Mouse (Mus musculus) left cerebral cortex, postnatal 25 days (tissue): Measurements from ENCODE around the gene Rnf115. TPM values are rescaled to one million over a fixed set of nuclear protein-coding genes. Genes with fewer than 3 reads are reported as not detected.
"Not testable (repeated sequence)": the region's sequence is repeated elsewhere in the genome, so short reads cannot be mapped to it uniquely, and the experiment has no call there.

ENCODE experiments used
- DNase-seq, 2 experiments: peaks; one replicate each; pipeline ENCODE4 v3.0.0; 2022; ENCODE audit warnings: low spot score in 2 of 2, mixed read lengths in 1 of 2
- intact Hi-C: fragments of 180-260 bp; cut with DNase I; formaldehyde crosslinking; loops from one replicate; pipeline ENCODE4 v1.15.1; 2025
- total RNA-seq, 2 experiments: library from RNA; stranded (reverse); gene quantifications; 2 replicates each; pipeline ENCODE4 v1.2.3; 2021

The Rnf115 gene
- total RNA-seq, 2 experiments from 2014 or later: 68.8 to 70.2 TPM

DNA sequence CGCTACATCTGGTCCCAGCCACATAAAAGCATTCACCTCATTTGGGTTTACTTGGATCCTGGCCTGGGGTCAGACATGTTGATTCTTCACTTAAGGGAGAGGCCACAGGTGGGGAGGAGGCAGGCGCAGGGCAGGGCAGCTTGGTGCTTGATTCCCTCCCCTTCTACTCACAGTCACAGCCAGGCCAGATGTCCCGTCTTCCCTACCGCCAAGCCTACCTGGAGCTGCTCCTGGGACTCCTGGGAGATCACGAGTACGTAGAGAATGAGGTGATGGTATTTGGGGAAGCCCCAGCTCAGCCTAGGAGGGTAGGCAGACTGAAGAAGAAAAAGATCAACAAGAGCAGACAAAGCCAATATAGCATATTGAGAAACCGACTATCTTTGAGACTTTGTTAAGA is 20.5 kb upstream of the Rnf115 start:
- intact Hi-C loops: no loop called here
- DNase-seq: no peak

DNA sequence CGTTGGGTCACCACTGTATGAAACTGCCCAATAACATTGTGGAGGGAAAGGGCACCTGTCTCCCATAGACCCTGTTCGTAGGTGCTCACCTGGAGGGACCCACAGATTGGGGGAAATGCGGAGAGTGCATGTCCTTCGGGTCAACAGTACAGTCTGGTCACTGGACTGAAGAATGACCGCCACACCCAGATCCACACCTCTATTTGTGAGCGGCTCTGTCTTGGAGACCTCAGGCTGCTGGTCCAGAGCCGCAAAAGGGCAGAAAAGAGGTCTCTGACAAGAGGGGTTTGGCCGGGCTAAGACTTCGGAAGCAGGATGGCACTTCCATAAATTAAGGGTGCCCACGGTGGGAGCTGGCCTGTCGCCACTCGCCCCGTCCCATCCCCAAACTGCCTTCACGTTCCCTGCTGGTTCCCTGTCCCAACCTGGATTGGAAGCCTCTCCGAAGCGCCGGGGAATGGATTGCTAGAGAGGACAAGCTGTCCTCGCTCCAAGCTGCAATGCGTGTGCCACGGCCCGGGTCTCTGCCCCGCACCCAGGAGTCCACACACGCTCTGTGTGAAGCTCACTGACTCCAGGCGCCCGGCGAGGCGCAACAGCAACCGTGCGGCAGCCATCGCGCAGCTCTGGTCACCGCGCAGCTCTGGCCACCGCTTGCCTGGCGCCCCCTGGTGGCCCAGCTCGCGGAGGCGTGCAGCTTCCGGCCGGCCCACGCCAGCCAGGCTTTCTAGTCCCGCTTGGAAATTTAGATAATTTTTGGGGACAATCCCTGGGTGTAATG is 19.4 kb upstream of the Rnf115 start, which contains the start of gene Nudt17:
Nudt17 (minus strand) TSS at position 660 of the 781 bp plus-strand sequence.
- intact Hi-C loops: loop anchor here (2.0 kb wide), 1 partner anchor 161 kb away; no protein-coding TSS in a partner anchor
- DNase-seq: peak; percentile 83 to 88

DNA sequence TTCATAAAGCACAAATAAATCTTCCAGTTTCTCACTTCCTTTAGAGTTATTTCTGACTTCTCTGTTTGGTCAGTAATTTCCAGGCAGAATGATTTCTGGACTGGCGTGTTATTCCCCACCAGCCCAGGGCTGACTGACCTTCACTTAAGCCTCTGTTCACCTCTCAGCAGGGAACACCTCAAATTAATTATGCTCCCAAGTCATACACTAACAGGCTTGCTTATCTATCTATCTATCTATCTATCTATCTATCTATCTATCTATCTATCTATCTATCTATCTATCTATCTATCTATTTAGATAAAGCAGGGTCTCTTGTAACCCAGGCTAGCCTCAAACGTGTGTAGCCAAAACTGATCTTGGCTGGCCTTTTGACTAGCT is 18.8 kb upstream of the Rnf115 start:
- intact Hi-C loops: loop anchor here (2.0 kb wide), 1 partner anchor 162 kb away; no protein-coding TSS in a partner anchor

DNA sequence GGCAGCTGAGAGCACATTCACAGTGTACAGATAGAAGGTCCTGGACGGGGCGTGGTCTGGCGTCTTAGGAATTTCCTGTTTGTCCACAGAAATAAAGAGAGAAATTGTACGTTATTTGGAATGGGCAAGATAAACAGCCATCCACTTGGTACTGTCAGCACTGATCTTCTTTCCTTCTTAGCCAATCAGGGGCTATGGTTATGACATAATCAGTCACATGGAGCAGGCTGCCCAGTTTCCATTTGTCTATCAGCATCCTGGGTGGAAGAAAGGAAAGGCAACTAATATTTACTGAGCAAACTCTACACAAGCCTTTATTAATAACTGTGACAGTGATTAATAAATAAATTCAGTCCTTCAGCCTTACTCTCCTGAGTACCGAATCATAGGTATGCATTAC is 13.2 kb upstream of the Rnf115 start:
- intact Hi-C loops: no loop called here
- no peak for DNase-seq

More for the DNA sequence above, 18.8 kb upstream of the Rnf115 start:
- DNase-seq: no peak

DNA sequence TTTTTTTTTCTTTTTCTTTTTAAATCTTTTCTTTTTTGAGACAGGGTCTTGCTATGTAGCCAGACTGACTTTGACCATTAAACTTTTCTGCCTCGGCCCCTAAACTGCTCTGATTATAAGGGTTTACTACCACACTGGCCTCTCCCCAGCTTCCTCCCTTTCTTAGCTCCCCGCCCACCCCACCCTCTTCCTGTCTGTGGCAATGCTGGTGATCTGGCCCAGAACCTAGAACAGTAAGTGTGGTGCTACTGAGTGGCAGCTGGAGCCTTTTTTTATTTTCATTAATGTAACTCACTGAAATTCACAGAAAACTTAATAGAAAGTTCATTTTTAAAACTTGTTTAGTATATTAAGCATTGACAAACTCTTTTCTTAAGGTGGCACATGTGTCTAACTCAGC is 11.6 kb upstream of the Rnf115 start:
- intact Hi-C loops: no loop called here
- DNase-seq: no peak

DNA sequence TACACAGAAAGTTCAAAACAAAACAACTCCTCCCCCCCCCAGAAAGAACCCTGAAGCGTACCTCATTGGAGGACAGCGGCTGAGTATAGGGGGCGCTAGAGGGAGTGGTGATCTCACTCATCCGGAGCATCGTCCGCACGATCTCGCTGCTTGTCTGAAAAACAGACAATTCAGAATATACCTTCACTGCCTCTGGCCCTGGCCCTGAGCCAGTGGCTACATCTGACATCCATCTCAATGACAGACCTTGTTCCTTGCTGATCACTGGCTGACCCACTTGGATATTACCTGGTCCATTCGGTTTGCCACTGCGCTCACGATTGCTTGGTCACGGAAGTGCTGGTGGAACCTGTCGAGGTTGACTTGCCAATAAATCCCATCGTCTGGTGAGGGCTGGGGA is 8.3 kb upstream of the Rnf115 start:
- intact Hi-C loops: no loop called here
- peak in 1 of 2 experiments; percentile 43 for DNase-seq

DNA sequence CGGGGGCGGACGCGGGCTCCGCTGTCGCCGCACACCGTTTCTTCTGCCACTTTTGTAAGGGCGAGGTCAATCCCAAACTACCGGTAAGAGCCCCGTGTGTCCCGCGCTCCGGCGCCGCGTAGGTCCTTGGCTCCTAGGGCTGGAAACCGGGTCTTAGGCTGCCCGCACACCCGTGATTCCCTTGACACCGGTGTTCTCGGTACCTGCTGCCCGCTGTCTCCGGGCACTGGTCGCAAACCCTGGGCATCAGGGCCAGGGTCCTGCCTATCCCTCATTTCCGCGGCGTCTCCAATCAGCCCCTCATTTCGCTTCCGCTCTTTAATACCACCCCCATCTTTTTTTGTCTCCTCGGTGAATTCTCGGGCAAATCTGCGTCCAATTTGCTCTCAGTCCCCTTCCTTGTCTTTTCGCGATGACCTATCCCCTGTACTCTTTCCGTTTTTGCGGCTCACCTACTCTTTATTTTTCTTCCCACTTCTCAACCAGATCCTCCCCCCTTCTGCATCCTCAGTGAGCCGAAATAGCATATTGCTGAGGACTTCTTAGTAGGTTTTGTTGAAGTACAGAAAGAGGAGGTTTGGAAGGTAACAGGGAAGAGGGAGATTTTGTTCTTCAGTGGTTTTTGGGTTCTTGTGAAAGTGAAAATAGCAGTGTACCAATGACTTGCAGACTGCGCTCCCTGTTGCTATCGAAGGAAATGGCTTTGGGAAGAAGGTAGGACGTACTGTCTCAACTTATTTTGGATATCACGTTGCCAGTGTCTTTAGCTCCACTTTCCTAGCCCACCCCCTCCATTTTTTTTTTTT is 567 bp downstream of the Rnf115 start:
- DNase-seq: peak; percentile 36 to 77
- intact Hi-C loops: no loop called here

DNA sequence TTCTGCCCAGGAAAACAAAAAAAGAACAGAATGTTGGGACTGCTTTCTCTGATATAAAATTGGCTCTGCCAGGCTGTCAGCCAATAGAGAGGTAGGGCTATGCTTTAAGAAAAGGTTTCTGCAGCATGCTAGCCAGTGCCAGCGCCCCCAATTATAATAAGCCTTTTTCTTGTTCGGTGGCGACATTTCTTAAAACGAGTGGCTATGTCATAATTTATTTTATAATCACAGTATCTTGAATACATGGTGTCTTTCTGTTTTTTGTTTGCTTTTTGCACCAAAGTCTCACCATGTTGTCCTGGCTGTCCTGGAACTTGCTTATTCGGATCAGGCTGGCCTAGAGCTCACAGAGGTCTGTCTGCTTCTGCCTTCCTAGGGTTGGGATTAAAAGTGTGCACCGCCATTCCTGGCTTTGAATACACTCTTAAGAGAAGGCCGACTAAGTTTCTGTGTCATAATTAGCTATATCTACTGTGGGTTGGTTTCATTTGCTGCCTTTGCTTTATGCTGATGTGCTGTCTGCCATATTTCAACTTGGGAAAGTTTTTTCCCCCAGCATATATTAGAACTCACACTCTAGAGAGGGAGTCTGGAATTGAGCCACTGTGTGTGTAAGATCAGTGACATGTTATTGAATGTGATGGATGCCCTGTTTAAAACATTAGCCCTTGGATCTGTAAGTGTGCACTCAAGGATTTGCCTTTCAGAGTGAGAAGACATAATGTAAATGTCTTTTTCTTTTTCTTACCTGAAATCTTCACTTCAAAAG is 1.4 kb downstream of the Rnf115 start:
- no peak for DNase-seq
- intact Hi-C loops: no loop called here

DNA sequence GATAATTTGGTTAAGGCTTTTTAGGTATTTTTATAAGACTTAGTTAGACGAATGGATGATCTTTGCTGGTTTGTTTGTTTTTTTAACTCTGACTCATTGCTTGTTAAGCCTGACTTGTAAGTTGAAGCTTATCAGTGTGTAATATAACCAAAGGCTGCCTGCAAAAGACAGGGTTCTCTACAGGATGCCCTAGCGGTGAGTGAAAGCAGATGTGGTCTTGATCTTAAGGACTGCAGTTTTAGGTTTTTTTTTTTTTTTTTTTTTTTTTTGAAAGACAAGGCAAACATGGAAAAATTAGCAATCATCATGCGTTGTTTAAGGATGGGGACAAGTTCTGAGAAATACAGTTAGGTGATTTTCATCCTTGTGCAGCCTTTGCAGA is 1.9 kb downstream of the Rnf115 start:
- no peak for DNase-seq
- intact Hi-C loops: no loop called here

DNA sequence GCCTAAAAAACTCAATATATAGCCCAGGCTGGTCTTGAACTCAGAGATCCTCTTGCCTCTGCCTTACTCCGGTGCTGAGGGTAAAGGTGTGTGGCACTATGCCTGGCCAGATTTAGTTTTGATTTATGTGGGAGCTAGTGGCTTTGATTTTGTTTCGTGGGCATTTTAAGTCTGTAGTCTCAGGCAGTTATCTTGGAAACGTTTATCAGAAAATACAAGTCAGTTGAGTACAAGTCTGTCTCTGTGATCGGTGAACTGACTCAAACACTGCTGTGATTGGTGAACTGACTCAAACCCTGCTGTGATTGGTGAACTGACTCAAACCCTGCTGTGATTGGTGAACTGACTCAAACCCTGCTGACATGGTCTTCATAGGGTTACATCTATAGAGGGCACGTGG is 3.3 kb downstream of the Rnf115 start:
- no peak for DNase-seq
- intact Hi-C loops: no loop called here

DNA sequence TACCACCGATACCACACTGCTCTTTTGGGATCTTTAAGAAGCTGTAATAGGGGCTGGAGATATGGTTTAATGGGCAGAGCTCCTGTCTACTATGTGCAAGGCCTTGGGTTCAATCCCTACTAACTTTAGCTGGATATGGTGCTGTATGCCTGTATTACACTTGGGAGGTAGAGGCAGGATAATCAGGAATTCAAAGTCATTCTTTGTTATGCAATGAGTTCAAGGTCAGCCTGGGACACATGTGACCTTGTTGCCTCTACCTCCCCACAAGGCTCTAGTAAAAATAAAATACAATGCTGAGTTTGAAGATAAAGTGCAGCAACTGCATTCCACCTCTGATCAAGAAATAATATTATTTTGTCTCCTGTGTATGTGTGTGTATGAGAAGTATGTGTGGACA is 6.5 kb downstream of the Rnf115 start:
- no peak for DNase-seq
- intact Hi-C loops: no loop called here

DNA sequence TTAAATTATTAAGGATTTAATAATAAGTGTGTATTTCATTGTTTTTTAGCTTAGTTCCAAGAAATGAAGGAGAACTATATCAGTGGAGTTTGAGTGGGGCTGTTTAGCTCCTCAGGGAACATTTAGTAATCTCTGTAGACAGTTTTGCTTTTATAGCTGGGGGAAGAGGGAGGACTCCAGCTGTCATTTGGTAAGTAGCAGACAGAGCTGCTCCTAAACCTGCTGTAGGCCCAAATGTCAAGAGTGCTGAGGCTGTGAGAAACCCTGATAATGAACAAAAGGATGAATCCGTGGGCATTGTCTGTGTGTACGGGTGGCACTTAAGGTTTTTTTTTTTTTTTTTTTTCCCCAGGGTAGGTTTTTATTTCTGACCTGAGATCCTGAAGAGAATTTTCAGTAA is 7.7 kb downstream of the Rnf115 start:
- peak in 1 of 2 experiments; percentile 33 for DNase-seq
- intact Hi-C loops: no loop called here

DNA sequence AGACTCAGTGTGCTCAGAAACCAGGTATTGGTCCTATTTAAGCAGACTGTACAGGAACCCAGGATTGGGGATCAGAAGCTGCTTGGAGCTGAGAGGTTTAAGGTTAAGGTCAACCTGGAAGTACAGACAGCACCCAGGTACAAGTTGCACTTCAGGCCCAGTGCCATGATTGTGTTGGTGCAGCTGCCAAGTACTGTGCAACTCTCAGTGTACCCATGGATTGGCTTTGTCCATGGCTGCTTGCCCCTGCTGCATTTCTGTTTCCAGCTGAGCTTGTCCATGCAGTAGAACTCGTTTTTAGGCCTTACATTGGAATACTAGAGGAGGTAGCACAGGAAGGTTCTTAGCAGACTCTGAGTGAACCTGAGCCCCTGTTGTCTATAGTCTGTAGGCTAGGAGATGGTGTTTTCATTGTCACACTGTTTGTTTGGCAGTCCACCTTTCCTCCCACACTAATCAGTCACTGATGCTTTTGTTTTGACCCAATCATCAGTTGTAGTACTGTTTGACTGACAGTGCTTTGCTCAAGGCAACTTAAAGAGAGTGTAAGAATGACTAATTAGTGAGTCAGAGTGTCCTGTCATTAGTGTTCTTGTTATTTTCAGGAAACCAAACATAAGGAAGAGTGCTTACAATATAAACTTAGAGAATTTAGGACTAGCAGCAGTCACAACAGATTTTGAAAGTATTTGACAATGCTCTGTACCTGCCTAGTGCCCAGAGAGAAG is 9.7 kb downstream of the Rnf115 start:
- no peak for DNase-seq
- intact Hi-C loops: no loop called here

DNA sequence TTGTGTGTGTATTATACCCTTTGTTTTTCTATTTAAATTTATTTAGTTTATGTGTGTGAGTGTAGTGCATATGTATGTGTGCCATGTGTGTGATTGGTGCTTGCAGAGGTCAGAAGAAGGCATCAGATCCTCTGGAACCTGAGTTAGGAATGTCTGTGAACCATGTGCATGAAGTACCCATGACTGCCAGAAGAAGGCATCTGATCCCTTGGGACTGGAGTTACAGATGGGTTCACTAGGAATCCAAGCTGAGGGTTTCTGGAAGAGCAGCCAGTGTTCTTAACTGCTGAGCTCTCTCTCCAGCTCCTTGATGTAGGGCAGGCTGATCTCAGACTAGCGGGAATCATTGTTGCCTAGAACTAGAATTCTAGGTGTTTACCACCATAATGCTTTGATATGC is 10.5 kb downstream of the Rnf115 start:
- intact Hi-C loops: no loop called here
- no peak for DNase-seq

DNA sequence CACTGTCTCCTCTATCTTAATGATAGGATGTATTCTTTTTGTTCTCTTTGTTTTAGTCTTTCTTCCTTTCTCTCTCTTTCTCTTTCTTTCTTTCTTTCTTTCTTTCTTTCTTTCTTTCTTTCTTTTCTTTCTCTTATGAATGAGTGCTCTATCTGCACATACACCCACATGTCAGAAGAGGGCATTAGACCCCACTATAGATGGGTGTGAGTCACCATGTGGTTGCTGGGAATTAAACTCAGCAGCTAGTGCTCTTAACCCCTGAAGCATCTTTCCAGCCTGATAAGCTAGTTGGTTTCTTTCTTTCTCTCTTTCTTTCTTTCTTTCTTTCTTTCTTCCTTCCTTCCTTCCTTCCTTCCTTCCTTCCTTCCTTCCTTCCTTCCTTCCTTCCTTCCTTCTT is 12.8 kb downstream of the Rnf115 start:
- DNase-seq, intact Hi-C loops: not testable (repeated sequence)

DNA sequence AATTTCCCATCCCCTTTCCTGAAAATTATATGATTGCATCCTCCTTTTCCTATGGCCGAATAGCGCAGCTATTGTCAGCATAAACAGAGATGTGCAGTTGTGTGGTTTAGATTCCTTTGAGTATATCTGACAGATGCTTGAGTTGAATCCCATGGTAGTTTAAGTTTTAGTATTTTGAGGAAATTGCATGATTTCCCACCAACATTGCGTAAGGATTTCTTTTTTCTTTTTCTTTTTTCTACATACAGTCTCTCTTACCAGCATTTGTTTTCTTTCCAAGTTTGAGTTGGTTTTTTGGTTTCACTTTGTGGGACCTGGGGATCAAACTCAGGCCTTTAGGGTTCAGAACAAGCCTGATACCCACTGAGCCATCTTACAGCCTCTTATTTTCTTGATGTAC is 16.9 kb downstream of the Rnf115 start:
- intact Hi-C loops: no loop called here
- DNase-seq: no peak

DNA sequence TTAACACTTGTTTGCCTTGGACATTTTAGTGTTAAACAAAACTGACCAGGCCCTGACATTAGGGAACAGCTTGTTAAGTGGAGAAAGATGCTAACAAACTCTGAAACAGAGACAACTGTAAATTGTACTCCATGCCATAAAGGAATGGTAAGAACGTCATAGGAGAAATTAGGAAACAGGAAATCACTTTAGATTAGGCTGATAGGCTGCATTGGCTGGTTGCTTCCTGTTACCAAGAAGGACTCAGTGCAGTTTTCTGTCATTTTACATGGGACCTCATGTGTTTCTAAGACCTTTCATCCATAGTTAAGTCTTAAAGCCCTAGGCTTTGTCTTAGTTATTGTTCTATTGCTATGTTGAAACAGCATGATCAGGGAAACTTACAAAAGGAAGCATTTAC is 19.4 kb downstream of the Rnf115 start:
- DNase-seq: no peak
- intact Hi-C loops: no loop called here

DNA sequence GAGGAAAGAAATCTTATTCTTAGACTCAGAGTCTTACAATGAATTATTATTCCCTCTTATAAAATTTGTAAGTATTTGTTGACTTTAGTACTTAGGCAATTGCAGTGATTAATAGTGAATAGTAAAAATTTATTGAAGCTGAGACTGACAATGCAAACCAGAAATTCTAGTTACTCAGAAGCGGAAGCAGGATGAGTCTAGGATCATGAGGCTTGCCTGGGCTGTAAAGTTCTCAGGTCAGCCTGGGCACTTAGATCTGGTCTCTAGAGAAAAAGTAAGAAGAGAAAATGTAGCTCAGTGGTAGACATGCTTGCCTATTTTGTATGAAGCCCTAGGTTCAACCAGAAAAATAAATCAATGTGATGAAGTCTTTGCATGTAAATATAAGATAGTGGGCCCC is 28.5 kb downstream of the Rnf115 start:
- no peak for DNase-seq
- intact Hi-C loops: no loop called here

DNA sequence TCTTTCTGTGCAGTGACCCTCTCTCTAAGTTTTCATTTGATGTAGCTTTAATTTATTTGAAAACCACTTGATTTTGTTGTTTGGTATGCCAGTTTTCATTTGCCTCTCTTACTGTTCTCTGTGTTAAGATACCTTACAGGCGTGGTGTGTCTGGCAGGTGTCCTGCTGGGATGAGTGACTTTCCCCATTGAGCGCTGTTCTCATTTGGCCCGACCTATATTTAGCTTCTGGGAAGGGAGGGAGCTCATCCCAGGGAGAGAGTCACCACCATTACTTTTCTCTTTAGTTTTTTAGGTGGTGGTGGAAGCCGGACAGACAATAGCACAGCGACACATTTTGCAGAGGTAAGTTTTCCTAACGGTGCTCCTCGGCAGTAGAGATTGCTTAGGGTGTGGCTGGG is 30.2 kb downstream of the Rnf115 start:
- peak in 1 of 2 experiments; percentile 25 for DNase-seq
- intact Hi-C loops: no loop called here

DNA sequence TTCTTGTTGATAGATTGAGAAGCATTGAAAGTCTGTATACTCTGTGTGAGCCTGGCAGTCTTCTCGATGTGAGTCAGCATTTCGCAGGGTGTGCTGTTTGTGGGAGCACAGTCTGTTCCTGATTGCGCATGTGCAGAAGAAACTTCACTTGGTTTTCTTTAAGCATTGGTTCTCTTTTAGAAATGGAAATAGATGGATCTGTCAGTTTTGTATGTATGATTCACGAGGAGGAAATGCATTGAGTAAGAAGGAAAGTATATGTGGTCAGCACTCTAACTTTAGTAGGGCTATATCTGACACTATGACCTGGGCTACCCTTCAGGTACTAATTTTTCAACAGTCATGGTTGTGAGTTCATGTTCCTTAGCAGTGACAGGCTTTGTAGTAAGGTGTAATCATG is 32.2 kb downstream of the Rnf115 start:
- DNase-seq: peak; percentile 13 to 75
- intact Hi-C loops: no loop called here
